Mouse (Mus musculus) frontal cortex, postnatal 36 days (tissue): Measurements from ENCODE around the gene Cenpi.
"Not testable (repeated sequence)": the region's sequence is repeated elsewhere in the genome, so short reads cannot be mapped to it uniquely, and the experiment has no call there.

ENCODE experiments used
- DNase-seq, 2 experiments: peaks; one replicate each; pipeline ENCODE4 v3.0.0; 2022; ENCODE audit warnings: low spot score in 2 of 2

The Cenpi gene

DNA sequence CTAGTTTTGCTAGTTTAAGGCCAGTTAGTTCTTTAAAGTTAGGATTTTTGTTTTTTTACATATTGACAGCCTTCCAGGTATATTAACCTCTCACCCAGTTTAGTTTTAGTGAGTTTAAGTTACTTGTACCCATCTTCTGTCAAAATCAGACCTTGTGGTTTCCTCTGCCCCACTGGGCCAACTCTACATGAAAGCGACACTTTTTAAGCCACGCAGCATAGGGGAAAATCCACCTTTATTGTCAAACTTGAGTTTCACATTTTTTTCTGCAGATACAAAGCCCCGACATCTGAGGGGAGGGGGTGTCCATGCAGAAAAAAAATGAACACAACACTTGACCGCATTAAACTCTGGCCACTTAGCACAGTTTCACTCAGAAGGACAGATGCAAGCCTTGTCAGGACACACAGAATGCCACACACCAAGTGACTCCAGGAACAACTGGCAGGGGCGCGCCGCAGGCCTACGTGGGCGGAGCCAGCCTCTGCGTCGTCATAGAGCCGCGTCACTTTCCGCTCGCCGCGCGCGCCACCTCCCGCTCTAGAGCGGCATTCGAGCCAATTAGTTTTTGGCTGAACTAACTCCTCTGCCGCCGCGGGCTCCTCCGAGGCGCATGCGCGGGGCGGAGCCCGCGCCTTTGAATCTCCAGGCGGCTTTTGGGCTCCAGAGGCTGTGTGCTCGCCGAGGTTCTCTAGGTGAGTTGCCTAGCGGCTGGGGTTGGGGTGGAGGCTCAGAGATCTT, at the start of gene Cenpi:
TSS of gene Cenpi (plus strand) at position 551 of the 741 bp plus-strand sequence.
- peak; percentile 69 to 88 for DNase-seq

DNA sequence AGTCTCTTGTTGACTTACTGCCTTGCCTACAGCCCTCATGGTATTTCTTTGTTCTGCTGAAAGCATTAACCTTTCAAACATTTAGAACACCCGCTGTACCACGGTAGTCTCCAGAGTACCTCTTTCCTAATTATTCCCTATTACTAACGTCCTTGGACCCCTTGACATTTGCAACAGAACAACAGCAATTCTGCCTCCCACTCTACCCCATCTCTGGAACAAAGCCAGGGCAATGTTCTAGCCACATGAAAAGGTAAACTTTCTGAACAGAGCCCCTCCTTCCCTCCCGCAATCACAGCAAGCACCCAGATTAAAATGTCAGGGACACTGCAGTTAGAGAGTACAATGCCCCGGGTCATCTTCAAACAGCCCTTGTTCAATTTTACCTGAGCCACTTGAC, 46.7 kb upstream of the Cenpi start:
- DNase-seq = no peak

DNA sequence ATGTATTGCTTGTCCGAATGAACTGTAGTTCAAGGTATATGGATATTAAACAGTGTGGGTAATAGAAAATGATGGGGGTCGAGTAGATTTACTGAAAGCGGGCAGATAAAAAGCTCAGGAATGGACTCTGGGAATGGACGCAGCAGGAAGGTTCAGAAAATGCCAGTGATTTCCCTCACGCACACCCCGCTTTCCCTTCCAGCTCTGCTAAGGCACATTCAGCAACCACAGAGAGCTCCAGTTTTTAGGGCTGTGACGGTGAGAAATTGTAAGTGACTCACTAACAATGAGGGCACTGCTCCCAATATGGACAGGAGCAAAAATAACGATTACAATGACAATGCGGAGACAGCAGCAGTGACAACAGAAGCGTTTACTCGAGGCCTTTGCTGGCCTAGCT, 45.8 kb upstream of the Cenpi start:
- no peak for DNase-seq

DNA sequence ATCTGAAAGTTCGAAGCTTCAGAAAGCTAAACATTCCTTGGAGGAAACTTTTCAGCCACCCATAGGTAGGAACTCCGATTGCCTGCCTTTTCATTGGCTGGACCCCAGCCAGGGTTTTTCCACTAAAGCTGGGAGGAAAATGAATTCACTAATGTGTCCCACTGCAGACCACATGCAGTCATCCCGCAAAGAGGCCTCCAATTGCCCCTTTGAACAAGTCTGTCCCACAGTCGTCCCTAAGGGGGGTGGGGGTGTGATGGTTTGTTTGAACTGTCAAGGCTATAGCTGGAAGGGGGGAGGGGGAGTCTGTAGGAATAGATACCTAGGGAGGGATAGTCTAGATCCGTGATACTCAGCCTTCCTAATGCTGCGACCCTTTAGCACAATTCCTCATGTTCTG, 32.2 kb upstream of the Cenpi start:
- no peak for DNase-seq

DNA sequence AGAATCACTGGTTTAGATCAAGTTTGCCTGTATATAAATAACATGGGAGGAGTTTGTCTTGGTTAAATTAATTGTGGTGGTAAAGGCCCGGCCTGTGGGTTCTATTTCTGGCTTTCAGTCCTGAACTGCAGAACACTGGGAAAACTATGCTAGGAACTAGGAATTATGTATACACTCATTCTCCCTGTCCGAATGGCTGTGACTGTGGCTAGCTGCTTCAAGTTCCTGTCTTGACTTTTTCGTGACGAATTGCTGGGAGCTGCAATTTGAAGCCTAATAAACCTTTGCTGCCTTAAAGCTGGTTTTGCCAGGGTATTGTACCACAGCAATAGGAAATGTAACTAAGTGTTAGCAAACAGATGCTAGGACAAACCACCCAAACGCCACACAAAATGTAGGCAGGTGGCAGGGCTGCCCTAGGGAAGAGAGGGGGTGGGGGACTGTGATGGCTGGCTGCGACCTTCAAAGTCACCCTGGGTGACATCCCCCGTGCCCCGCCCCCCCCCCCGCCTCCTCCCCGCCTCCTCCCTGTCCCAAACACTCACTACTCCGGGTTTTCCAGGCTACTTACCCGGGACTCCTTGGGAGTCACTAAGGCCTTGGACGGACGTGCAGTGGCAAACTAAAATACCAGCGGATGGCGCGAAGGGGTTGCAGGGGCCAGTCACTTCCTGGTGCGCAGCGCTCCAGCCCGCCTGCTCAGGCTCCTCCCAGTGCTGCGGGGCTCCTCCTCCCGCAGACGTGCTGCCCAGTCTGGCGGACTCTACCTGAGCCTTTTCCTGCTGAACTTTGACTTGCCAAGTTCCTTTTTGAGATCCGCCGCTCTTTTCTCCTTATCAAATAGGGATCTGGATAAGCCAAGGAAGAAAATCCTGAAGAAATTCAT, 31.4 kb upstream of the Cenpi start, which contains the start of gene Trmt2b:
TSS of gene Trmt2b (minus strand) at position 710 of the 886 bp plus-strand sequence.
- peak; percentile 18 to 29 for DNase-seq

DNA sequence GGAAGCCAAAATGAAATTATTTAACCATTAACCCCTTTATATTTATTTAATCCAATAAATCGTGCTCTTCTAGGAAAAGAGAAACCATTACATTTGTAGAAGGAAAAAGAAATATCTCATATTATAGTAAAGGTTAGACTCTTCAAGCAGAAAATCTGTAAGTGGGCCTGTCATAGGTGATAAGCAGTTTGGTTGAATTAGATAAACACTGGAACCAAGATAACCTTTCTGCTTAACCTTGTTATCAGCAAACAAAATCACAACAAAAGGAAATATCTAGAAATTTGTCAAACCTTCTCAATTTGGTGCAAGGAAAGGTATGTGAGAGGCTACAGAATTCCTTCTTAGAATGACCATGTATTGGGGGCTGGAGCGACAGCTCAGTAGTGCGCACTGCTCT, 27.4 kb upstream of the Cenpi start:
- DNase-seq = no peak

DNA sequence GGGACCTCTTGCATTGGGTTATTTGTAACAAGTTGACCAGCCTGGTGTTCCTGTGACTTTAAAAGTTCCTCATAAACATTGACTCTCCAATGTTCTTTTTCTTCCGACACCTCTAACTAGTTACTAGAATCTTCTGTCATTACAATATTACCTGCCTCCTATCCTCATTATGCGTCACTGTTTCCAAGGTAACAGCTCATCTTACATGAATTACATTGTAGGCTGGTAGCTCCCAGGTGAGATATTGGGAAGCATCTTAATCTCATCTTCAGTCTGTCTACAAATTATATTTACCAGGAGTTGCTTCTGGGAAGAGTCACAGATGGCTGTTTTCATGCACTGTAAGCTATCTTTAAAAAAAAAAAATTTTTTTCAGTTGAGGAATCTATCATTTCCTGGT, 22.8 kb upstream of the Cenpi start:
- DNase-seq = no peak

DNA sequence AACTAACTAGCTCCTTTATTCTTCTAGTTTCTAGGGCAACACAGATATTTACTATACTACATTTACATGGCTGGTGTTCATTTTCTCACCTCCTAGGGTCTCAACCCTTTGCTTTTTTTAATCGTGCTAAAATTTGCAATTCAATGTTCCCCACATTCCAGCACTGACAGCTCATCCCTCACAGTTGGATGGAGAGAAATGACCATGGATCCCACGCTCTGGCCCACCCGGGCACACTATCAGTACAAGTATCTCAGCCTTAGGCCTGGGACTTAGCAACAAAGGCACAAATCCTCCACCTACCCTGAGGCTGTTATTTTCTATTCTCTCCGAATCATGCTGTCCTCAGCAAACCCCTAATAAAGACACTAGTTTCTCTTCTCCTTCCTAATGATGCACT, 22.1 kb upstream of the Cenpi start:
- no peak for DNase-seq

DNA sequence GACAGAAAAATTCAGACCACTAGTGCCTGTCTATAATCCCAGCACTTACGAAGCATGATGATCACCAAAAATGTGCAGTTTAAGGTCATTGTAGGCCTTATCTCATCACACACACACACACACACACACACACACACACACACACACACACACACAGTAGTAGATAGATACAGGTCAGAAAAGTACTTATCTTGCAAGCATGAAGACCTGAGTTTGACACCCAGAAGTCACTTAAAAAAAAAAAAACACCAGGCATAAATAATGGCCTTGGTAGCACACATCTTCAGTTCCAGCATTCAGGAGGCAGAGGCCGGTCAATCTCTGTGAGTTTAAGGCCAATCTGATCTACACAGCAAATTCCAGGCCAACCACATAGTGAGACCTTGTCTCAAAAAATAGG, 20.6 kb upstream of the Cenpi start:
- DNase-seq = no peak

DNA sequence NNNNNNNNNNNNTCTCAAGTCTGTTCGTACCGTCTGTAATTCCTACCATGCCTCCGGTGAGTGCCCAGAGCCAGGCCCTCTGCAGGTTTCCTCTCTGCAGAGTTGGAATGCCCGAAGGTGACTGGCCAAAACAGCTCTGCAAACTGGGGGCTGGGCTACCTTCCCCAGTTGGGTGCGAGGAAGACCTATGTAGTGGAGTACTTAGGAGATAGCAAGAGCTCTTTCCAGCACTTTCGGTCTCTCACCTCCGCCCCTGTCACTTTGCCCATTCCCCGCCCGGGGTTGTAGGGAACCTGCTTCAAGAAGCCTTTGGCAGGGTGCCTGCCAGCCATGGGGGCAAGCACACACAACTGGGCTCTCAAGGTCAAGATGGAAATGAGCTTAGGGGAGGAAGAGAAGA, 11.6 kb upstream of the Cenpi start:
- peak; percentile 14 to 24 for DNase-seq

DNA sequence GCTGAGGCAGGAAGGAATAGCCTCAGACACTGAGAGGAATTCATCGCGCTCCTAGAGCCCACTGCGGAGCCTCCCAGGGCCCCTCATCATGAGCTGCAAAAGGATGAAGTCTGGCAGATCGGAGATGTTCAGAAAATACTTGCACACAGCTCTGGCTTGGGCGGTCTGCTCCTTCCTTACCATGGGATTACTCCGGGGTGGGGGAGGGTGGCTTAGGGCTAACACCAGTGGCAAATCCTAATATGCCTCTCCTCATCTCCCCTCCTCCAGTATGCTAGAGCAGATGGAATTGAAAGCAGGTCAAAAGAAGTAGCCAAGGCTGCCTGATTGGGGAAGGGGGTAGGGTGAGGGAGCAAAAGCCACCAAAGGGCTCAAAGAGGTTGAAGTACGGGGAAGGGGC, 11.1 kb upstream of the Cenpi start:
- DNase-seq = no peak

DNA sequence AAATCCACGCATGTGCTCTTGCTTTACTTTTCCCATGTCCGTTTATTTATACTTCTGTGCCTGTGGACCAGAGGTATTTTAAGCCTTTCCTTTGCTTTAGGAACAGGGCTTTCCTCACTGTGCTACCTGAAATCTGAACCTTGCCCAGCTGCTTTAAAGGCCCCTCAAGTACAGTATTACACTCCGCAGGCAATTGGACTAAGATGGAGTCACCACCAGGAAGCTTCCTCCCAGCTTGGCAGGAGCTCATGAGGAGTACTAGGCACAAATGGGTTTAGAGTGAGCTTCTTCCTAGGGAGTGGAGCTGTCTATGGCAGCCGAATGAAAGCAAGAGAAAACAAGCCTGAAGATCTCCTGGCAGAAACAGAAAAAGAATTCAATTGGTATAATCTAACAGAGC, 10.7 kb upstream of the Cenpi start:
- peak in 1 of 2 experiments; percentile 21 for DNase-seq

DNA sequence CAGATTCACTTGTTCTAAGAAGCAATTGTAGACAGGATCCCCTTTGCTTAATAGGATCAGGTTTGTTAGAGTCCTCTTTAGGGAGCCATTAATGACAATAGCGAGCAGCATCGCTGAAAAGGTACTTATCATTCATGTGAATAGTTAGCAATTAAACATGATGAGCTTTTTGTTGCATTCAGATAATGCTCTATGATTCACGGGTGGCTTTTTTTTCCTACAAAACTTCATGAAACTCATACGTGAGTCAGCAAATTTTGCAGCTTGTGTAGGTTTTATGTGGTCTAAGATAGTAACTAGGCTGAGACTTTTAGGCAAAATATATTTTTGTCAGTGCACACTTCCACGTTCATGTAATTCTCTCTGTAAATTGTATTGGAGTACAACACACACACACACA, 7.7 kb upstream of the Cenpi start:
- no peak for DNase-seq

DNA sequence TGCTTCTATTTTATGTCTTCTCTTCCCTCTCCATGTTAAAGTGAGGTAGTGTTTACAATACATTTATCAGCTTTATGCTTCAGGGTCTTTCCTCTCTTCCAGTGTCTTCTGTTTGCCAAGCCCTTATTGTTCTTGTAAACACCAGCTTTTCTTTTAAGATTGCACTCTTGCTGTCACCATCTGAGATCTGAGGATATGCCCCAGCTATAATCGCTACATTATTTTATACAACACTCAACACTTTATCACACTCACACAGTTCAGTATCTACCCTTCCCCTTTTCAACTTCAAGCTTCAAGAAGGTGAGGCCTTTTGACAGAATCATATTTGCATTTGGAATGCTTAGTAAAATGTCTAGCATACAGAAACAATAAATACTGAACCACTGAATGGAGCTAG, 4.6 kb upstream of the Cenpi start:
- DNase-seq = no peak

DNA sequence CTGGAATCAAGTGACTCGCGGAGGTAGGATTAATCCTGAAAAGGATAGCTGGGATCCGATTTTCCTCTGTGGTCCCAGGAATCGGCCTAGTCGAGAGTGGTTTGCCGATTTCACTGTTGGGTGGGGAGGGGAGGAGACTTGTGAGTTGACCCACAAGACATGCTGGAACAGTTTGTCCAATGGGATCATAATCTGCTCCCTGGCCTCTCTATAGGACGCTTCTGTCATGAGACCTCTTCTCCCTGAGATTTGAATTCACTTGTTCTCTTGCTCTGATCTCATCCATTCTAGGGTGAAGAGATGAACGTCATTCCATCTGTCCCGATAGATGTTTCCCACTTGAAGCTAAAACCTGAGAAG, 371 bp downstream of the Cenpi start:
- no peak for DNase-seq

DNA sequence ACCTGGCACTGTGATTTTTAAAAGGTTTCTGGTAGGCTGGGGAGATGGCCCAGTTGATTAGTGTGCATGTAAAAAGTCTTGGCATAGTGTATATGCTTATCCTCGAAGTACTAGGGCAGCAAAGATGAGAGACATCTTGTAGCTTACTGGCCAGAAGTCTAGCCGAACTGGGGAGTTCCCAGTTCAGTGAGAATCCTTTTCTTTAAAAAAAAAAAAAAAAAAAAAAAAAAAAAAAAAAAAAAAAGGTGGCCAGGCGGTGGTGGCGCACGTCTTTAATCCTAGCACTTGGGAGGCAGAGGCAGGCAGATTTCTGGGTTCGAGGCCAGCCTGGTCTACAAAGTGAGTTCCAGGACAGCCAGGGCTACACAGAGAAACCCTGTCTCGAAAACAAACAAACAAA, 3.3 kb downstream of the Cenpi start:
- not testable (repeated sequence) for DNase-seq

DNA sequence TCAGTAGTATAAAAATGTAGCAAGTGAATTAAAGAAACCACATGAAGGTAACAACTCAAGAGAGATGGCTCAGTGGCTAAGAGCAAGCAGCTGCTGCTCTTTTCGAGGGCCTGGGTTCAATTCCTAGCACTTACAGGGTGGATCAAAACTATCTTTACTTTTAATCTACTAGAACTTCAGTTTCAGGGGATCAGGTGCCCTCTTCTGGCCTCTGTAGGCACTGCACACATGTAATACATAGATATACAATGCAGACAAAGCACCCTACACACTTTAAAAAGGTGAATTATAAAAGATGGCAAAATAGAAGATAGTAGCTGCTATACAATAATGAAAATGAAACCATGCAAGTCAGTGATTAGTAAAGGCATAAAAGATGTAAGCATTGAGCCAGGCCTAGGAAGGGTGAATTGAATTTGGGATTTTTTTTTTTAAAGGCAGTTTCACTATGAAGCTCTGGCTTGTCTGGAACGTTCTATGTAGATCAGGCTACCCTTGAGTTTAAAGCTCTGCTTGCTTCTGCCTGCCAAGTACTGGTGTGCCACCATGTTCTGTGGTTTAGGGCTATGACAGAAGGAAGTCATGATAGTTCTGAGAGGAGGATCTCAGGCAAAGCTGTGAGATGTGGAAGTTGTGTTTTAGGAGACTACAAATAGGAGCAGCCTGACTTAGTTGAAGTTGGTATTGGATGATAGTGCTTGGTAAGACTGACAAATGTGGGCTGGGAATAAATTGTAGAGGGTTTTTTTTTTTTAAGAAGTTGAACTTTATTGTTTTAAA, 11.5 kb downstream of the Cenpi start:
- peak in 1 of 2 experiments; percentile 16 for DNase-seq

DNA sequence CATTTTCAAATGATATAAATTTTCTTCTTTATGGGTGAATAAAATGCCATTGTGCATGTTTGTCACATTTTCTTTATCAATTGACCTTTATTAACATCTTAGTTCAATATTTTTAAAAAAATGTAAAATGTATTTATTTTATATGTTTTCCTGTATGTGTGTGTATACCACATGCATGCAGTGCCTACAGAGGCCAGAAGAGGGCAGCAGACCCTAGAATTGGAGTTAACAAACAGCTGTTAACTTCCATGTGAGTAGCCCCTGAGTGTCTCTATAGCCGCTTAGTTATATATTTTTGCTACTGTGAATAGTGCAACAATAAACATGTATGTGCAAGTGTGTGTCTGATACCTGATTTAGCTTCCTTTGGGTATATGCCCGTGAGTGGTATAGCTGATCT, 25.4 kb downstream of the Cenpi start:
- DNase-seq = peak in 1 of 2 experiments; percentile 8

DNA sequence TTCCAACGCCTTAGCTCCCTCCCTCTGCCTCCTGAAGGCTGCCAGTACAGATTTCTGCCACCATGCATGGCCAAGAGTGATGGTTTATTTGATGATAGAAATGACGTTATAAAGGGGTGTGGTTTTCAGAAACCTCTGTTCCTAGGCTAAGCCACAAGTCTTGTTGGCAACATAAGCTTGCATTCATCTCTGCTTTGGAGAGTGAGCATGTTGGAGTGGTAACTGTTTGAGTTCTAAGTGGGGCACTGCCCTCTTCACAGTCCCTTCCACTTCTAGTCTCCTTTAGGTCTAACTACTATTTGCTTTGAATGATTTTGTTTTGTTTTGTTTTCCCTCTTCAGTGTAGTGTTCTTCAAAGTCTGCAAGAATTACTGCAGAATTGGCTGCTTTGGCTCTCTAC, 34.9 kb downstream of the Cenpi start:
- no peak for DNase-seq

DNA sequence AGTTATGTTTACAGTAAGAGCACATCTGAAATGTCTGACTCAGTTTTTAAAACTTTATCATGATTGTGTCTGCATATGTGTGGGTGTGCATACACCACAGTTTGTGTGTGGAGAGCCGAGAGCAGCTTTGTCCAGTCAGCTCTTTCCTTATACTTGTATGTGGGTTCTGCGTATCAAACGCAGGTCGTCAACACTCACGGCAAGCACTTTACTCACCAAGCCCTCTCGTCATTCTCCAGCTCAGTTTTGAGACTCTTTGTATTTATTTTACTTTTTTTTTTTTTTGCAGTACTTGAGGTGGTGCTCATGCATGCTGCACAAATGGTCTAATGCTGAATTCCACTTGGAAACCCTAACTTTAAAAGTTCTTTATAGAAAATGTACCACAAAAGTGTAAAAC, 42.3 kb downstream of the Cenpi start:
- no peak for DNase-seq

DNA sequence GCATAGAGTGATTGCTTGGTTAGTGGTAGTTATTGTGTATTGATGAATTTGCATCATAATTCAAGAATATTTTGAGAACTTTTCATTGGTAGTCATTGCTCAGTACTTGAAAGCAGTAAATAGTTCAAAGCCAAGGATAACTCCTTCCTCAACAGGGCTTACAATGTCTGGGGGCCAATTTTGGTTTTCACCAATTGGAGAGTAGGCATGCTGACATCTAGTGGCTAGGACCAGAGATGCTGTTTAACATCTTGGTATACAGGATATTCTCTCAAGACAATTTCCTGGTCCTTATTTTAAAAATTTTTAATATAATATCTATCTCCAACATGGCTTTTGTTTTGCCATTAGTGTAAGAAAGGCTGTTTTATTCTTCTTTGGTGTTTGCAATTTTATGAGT, 46.0 kb downstream of the Cenpi start:
- DNase-seq = peak in 1 of 2 experiments; percentile 4

DNA sequence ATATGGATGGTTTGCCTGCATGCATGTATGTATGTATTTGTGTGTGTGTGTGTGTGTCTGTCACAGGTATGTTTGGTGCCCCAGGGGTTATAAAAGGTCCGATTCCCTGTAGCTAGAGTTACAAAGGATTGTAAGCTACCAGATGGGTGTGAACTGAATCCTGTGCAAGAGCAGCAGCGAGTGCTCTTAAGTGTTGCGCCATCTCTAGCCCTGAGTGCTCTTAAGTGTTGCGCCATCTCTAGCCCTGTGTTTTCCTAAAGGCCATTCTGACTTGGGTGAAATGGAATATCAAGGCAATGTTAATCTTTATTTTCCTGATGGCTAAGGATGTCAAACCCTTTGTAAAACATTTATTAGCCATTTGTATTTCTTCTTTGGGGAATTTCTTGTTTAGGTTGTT, 51.5 kb downstream of the Cenpi start:
- no peak for DNase-seq
